Mouse (Mus musculus) urinary bladder, postnatal 10 days (tissue): ENCODE results near the gene Sirt7.

Source experiments
- DNase-seq: peaks from one replicate; pipeline ENCODE4 v3.0.0; 2022; ENCODE audit warnings: low spot score

Sirt7 gene

DNA sequence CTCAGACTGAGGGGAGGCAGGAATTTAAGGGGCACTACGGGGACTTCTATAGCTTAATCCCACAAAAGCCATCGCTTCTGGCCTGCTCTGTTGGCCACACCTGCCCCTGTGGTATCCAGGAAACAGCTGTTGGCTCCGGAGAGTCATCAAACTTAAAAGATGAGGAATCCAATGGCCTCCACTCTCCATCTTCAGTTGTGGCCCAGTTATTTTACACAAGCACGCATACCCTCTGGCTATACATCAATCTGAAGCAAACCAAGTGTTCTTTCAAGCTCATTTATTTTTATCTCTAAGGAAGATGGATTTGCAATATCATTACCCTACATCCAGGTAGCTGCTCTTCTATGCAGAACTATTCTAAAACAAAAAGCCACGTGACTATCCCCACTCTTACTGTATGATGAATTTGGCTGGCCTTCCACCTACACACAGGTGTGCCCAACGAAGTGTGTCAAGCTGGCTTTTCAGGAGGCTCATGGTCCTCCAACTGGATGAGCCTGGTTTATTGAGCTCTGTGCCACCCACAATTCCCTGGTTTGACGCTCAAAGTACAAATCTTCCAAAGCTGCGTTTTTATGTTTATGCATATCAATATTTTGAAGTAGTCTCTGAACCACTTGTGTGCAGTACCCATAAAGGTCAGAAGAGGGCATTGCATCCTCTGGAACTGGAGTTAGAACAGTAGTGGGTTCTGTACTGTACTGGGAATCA, 42.6 kb downstream of the Sirt7 start:
- no peak for DNase-seq

DNA sequence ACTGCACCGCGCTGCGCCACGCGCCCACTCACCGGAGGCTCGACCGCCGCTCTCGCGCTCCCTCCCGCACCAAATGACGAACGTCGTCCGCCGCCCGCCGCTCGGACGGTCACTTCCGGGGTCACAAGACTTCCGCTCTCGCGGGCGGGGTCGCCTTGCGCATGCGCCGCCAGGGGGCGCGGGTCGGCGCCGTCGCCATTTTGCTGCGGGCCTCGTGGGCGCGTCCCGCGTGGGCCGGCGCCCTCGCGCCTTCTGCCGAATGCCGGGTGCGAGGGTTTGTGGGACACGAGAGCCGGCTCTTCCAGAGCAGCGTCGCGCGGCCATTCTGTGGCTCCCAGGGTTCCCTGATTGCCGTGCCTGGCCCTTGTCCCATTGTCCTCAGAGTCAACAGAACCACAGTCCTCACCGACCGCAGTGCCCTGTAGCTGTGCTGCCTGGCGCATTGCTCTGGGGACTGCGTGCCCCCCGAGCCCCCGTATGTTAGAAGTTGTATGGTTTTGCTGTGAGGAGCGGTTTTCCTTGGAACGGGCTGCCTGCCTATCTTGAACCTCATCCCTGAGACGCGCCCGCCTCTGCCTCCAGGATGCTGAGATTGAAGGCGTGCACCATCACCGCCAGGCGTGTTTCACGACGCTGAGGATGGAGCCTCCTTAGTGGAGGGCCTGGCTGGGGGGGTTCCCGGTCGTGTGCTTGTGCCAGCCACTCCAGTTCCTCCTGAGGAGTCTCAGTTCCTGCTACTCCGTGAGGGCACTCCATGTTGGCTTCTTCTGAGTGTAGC, 43.4 kb downstream of the Sirt7 start, which contains the start of gene Arhgdia:
Gene Arhgdia, minus strand, starts transcription at position 135 of the 778 bp plus-strand sequence.
- peak; percentile 65 for DNase-seq

DNA sequence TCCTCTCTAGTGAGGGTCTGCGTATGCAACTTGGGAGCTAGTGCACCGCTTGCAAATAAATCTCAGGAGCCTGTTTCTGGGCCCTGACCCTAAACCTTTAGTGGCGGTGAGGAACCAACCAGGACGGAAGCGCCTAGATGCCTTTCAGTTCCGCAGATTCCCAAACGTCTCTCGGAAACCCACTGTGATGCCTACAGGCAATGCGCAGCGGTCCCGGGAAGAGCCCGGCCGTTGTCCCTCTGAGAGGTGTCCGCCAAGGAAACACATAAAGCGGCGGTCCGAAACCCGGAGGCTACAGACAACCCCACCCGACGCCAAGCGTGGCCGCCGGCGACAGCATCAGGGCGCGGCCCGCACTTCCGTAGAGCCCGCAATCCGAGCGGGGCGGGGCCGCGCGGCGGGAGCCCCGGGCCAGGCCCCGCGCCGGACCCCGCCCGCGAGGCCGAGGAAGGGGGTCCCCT, 44.1 kb downstream of the Sirt7 start:
- no peak for DNase-seq

DNA sequence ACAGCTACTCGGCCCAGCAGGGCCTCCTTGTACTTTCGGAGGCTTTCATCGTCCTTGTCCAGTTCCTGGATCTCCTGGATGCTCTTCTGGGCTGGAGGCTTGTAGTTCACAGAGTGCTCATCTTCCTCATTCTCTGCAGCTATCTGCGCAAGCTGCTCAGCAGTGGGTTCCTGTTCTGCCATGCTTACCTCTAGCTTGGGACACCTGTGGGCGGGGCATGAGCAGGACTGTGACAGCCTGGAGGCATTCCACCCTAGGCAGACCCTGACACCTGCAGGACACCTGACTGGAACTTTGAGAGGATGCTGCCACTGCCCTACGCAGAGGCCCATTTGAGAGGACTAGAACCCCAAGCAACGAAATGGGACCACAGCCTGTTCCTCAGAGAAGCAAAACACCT, 44.9 kb downstream of the Sirt7 start:
- DNase-seq: no peak

DNA sequence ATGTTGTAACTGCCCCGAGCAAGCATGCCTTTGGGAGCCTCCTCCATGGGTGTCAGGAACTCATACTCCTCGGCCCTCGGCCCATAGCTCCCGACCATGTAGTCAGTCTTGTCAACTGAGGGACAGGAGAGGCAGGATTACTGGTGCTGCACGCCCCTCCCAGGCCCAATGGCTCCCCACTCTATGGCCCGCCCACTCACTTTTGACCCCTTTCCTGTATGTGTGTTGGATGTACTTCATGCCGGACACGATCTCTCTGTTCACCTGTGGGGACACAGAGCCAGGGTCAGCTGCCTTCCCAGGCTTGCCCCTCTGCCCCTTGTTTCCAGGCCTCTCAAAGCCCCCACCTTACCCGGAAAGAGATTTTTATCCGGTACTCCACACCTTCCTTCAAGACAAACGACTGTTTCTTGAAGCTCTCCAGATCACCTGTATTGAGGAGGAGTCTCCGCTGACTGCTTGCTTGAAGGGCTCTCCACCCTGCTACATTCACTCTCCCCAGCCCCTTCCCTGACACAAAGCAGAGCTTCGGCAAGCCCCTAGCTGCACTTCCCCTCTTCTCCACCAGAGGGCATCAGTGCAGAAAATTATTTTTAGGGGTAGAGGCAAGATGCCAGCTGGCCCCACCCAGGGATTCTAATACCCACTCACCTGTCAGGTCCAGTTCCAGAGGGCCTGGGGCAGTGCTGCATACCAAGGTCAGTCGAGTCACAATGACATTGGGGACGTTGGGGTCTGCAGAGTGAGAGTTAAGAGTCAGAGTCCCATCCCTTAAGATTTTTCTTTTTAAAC, 45.5 kb downstream of the Sirt7 start:
- DNase-seq: no peak

DNA sequence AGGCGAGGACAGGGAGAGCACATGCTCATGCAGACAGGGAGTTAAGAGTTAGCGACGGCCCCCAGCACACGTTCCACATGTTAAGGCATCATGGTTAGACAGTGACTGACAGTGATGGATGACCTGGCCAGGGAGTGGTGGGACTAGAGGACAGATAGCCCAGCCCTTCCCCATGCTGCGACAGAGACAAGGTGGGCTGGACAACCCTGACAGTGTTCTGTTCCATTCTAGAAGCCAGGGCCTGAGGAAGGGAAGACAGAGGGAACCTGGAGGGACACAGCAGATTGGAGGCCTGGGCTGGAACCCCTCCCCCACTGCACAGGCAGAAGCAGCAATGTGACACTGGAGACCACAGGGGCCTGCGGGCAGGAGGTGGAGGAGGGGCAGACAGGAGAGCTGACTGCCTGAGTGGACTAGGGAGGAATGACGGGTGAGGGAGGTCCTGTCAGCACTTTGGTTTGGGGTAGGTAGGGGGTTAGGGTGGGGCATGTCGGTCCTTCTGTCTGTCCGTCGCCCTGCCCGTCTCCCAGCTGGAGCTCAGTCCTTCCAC, 46.3 kb downstream of the Sirt7 start:
- no peak for DNase-seq

DNA sequence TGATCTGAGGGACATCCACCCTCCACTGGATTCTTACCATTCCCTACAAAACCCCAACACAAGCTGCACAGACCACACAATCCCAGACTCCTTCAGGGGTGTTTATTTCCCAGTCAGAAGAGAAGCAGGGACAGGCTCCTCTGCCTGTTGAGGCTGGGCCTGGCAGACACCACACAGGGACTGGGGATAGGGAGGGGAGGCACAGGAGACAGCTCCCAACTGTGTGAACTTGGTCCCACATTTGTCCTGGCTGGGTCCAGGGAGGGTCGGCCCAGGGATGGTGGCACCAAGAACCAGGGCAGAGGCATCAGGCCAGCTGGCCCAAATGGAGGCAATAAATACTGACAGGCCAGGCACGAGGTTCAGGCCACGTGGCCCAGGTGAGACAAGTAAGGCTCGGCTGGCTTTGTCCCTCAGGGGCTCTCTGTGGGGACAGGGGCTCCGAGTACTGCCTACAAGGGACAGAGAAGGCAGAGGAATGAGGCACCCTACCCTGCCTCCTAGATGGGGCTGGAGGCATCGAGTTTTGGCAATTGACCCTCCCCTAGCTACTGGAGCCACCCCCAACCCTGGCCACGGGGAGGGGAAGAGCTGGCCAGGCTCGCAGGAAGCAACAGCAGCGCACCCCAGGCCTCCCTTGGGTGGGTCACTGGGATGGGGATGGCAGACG, 46.9 kb downstream of the Sirt7 start:
- no peak for DNase-seq

DNA sequence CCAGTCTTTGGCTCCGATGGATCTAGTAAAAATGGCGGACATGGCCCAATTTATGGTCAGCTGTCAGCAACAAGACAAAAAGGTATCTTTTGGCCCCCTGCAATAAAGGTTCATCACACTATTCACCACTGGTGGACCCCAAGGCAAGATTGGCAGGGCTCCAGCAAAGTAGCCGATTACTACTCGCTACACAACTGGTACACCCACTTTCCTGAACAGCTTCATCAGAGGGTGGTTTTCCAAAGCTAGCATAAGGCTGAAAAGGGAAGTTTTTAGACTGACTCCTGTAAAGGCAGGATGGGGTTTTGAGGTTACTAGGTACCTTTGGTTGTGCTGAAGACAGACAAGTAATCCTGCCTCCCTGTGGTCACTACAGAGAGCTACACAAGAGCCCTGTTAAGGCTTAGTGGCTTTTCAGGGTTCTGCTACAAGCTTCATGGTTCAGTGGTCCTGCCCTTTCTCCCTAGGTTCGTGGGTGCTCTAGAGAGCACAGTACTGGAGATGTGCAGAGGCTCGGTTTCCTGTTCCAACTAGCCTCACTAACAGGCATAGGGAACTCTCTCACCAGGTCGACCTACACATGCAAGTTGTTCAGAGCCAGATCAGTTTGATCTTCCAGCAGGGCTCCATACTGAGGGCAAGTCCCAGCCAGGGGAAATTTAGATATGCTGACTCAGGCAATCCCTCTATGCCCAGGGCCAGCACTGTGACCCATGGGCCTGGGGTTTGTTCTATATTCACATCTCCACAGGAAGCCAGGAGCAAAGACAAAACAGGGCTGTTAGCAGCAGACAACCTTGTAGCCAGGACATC, 47.6 kb downstream of the Sirt7 start:
- no peak for DNase-seq

DNA sequence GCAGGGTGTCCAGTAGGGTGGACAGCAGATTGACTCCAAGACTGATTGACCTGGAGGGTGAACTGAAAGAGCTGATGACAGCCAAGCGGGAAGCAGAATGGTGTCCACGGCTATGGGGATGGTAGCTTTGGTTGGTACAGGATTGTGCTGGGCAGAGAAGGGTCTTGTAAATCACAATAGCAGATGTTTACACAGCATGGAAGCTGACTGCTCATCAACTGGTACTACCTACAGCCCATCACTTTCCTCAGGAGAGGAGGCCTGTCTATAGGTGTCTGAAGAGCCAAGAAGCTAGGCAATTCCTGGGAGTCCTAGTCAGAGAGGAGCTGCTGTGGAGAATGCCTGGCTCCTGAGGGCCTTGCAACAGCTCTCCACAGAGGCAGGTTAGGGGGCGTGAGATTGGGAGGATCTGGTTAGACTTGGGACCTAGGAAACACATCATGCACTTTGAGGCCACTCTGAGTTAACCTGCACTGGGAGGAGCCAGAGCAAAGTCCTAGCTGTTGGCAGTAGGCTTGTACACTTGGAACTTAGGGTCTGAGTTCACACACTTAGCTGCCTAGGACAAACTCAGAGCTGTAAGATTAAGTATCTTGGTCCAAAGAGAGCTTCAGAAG, 48.6 kb downstream of the Sirt7 start:
- no peak for DNase-seq

DNA sequence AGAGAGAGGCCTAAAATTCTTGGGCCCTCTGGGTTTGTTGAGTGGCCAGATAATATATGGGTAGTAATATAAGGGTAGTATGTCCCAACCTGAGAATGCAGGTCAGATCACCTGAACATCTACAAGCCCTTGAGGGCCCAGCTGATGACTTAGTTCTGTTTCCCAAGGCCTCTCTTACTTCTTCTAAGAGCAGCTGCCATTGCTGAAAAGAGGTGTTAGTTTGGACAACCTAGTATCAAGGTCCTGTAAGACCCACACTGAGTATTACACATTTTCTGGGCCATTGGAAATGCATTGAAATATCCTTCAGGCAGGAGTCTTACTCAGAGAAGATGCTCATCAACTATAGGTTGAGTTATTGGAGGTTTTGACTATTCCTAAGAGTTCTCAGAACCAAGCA, 49.1 kb downstream of the Sirt7 start:
- no peak for DNase-seq

DNA sequence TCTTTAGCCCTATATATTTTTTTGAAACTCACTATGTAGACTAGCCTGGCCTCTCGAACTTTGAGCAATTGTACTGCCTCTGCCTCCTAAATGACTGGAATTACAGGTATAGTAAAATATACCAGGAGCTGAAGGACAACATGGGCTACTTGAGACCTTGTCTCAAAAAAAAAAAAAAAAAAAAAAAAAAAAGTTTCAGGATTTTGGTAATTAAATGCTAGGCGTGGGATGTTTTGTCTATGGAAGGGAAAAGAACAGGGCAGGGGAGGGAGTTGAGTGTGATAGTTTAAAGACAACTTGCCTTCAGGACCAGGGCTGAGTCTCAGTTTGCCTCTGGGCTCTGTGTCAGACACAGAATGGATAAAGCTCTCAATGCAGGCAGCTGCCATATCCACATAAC, 50.0 kb downstream of the Sirt7 start:
- no peak for DNase-seq

DNA sequence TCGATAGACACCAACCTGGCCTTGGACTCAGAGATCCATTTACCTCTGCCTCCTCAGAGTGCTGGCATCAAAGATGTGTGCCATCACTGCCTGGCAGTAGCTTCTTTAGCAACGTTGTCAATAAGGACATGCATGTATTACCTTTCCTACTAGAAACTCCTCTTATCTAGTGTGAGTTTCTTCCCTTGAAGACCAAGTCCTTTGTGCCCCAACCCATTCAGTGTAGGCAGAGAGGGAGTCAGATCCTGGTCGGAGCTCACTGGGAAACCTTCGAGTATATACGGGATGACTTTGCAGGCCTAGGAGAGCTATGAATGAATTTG, 50.8 kb downstream of the Sirt7 start:
- no peak for DNase-seq

DNA sequence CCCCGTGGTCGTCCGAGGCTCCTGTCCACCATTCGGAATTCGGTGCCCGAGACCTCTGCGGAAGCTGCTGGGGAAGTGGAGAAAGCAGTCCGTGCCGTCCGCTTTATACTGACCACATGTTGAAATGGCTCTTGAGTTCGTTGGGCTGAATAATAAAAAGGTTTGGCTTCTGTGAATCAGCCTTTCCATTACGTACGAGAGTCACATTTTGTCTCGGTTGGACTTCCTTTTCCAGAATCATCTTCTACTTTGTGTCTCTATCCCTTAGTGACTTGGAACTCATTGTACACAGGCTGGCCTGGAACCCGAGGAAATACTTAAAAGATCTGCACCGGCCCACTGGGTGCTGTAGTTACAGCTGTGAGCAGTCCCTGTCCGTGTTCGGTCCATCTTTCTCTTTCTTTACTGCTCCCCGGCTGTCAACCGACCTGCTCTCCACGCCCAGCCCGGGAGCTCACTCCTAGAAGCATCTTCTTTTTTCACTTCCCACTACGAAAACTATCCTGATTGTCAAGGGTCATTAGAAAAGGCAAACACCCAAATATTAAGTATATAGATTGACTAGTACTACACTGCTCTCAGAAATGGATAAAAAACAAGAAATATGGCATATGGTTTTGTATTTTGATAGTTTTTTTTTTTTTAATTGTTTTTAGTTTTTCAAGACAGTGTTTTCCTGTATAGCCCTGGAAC, 51.3 kb downstream of the Sirt7 start:
- DNase-seq: no peak

DNA sequence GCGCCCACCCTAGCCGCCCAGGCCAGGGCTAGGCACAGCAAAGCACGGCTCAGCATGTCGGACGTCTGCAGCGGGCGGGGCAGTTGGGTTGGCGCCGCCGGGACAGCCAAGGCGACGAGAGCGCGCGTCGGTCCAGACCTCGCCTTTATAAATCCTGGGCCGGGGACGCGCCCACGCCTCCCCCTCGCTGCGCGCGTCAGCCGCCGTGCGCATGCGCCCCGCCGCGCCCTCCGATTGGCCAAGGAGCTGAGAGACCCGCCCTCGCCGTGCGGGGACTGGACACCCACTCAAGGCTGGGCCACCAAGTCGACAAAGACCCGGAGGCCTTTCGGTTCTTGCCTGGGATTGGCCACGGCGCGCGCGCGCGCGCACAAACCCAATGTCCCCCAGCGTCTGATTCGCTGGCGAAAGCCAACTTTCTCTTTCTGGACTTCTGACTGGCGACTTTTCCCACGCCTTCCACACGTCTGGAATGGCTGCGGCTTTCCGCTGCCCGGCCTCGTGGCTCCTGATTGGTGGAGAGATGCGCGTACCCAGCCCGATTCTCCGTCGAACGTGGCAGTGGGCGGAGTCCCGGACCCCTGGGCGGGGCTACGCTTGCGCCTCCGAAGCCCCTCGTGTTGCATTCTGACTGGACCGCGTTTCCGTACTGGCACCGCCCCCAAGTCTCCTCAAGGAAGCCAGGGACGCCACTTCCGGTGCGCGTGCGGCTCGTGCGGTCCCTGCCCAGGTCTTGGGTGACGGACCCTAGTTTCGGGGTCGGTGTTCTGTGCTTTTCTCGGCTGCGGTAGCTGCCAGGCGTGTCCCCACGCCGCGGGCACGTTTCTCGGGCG, 52.1 kb downstream of the Sirt7 start, which contains the start of gene P4hb:
Gene P4hb, minus strand, starts transcription at position 502 of the 833 bp plus-strand sequence.
- DNase-seq: peak; percentile 98

DNA sequence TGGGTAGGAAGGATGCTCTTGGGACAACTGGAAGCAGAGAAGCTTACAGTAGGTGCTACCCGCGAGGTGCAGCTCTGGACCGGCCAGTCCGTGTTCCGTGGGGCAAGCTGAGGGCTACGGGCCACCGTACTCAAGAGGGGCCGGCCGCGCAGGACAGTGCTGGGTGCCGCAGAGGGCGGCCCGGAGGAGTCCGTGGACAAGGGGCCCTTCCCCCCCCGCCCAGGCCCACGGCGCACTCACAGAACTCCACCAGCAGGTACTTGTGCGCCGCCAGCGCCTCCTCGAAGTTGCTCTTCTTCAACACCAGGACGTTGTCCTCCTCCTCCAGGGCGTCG, 52.7 kb downstream of the Sirt7 start:
- no peak for DNase-seq

DNA sequence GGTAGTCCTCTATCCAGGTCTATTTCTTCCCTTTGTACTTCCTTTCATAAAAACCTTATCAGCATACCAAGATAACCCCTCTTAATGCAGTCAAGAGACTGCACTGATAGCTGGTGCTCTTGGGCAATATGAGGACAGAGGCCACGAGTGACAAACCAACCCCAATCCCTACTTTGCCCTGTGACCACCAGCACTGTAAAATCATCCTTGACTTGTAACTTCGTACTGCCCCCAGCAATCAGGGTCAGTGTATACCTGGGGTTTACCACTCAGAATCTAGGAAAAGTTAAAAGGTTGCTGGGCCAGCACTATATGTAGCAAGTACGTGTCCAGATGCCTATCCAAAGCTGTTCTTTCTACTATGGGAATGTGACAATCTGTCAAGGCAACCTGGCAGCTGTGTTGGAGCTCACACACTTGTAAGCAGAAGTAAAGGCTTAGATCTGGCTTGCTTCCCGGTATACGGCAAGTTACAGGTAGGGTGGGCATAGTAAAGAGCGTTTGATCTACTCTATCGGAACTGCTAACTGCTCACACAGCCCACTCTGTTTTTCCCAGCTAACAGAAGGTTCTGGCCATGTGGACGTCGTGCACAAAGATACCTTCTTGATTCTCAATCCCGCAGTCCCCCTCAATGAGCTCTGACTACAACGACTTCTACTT, 53.2 kb downstream of the Sirt7 start:
- no peak for DNase-seq

DNA sequence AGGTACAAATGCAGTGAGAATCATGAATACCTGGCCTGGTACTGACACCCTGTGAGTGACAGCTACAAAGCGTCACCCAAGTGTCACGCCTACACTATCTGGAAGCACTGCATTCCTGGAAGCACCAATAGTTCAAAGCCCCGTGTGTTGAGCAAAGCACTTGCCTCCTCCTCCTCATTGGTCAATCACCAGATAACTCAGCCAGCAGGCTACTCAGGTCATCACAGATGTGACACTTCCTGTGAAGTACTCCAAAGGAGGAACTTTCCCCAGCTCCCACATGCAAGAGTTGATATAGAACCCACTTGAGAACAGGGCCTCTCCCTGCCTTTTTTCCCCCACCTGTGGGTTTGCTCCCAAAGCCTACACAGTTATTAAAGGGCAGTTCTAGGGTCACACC, 53.9 kb downstream of the Sirt7 start:
- no peak for DNase-seq
